Mouse (Mus musculus) megakaryocyte progenitor cell, adult 5-6 weeks (primary cell): ENCODE measurements around the gene Rffl. TPM values are rescaled to one million over a fixed set of nuclear protein-coding genes. Genes with fewer than 3 reads are reported as not detected.
A peak's percentile ranks its signal among the peaks of the same experiment; 100 is the strongest.

ENCODE experiments used
- ATAC-seq: replicated peaks from 2 replicates; pipeline ENCODE4 v1.8.0; 2016; ENCODE audit warnings: mild to moderate bottlenecking, moderate TSS enrichment, inconsistent platforms; ENCODE audit not compliant: poor library complexity
- total RNA-seq, 2 experiments: library from RNA; stranded (forward) in 1 of 2; stranded (reverse) in 1 of 2; fragments of 157-497, 149-512 nt in 1 of 2; fragments of 200-1000 nt in 1 of 2; gene quantifications; 2 replicates each; pipeline versions ENCODE4 v1.2.3 to v1.2.4; 2015 to 2017

Gene Rffl
- total RNA-seq, 2 experiments from 2014 or later, result 18.3 to 26.3 TPM

- no peak for ATAC-seq
Measured at GRCm38 (mm10) chr11:82875631-82876030, 4.6 kb upstream of the Rffl start.

DNA sequence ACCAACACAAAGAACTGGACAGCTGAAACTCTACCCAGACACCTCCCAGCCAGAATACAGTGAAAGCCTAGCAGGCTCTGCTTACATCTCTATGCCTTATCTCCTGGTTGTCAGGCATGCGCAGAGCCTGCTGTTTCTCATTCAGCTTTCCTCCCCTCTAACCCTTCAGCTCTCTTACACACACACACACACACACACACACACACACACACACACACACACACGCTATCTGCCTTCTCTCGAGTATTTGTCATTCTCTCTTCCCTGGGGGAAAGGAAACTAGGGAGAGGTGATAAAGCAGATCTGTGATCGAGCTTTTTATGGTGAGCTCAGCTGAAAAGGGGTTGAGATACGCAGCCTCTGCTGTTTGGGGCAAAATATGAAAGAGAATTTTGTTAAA is 3.9 kb upstream of the Rffl start:
- peak; percentile 36; the same call in 1 of the 2 replicates for ATAC-seq

DNA sequence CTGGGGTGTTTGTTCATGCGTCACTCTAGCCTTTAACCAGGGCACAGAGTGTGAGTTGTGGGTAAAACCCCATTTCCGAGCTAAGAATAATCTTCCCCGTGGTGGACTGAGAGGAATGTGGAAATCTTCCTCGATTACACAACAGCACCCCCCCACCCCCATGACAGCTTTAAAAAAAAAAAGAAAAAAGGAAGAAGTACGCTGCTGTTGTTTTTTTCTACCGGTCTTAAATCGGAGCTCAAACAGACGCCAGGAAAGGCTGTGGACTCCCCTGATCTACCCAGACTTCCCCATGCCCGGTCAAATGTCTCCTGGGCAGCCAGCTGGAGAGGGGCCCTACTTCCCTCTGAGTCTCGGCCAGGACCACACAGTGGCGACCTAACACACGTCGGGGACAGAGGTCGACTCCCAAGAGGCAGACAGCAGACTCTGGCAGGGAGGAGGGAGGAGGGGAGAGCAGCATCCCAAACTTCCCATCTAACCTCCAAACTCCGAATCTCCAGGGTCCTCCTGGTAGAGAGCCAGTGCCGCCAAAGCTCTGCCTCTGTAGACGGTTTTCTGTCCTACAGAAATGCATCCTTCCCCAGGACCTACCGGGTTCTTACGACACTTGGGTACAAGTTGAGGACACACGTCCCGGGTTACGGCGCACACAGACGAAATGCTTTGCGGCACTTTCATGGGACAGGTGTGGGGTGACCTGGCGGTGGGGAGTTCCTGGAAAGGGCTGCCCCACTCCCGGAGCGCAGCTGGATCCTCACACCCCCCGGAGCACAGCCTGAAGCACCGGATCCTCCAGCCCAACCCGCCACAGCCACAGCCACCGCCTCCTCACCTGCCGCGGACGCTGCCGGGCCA is 608 bp downstream of the Rffl start:
- ATAC-seq, result peak; percentile 67

GRCm38 (mm10) chr11:82869506-82870172 is 1.4 kb downstream of the Rffl start:
- no peak for ATAC-seq

DNA sequence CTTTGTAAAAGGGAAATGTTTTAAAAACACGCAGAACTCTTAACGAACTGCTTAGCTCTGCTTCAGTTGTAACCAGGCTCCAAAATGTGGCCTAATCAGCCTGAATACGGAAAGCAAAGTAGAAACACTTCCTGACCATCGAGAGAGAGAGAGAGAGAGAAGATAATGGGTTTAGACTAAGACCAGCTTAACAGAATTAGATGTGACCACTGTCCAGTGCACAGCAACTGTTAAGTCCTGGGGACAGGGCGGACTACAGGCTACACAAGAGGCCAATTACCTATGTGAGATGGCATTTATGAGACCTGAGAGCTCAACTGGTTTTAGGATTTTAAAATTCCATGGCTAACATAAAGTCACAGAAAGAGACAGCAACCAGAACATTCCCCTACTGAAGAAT is 3.1 kb downstream of the Rffl start:
- no peak for ATAC-seq

GRCm38 (mm10) chr11:82866850-82867564 is 4.0 kb downstream of the Rffl start:
- no peak for ATAC-seq

DNA sequence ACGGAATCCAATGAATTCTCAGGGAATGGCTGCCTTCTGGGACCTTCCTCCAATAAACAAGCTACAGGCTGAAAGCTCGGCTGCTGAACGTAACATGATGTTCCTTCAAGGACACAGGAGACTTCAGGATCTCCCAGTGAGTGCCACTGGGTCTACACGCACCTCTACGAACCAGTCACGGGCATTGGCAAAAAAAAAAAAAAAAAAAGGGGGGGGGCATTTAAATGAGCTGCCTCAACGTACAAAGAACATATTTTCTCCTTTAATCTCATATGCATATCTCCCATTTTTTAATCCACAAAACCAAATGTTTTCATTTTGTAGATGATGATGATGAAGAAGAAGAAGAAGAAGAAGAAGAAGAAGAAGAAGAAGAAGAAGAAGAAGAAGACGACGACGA is 5.1 kb downstream of the Rffl start:
- ATAC-seq, result no peak

- ATAC-seq, result peak; percentile 41
Measured at GRCm38 (mm10) chr11:82863488-82863931, 7.5 kb downstream of the Rffl start.

GRCm38 (mm10) chr11:82863059-82863458 is 8.0 kb downstream of the Rffl start:
- ATAC-seq, result no peak

- ATAC-seq, result no peak
Measured at GRCm38 (mm10) chr11:82862638-82863037, 8.4 kb downstream of the Rffl start.

DNA sequence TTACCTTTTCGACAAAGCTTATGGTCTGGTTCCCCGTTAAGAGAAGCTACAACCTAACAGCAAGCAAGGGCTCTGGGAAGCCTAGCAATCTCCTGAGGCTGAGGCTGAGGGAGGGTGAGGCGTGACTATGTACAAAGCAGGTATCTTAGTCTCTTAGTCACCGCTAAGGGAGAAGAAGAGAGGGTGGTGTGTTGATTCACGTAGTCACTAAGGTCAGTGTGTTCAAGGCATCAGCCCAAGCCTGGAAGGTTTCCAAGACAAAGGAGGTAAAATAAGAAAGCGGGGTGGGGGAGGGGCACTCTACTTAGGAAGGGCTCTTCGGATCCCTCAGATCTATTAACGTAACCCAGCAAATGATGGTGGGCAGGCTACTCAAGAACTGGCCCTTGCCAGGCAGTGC is 9.5 kb downstream of the Rffl start:
- ATAC-seq, result 0 out of 2 replicates have a peak, but pooled peaks have one; percentile 12

DNA sequence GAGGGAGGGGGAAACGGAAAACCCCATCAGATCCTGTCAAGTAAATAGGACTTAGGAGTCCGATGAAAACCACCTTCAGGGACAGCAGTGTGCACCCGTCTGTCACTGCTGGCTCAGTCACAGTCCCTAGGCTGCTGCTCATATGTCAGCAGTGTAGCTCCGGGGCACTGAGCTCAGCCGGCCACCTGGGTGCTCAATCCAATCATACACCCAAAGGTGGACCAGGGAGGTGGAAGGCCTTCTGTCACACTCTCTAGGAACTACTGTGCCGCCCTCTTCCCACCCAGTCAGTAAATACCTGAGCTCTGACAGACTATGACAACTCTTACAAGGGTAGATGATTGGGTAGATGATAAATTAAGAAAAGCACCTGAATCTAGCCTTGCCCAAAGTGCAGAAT is 10.3 kb downstream of the Rffl start:
- ATAC-seq, result no peak

DNA sequence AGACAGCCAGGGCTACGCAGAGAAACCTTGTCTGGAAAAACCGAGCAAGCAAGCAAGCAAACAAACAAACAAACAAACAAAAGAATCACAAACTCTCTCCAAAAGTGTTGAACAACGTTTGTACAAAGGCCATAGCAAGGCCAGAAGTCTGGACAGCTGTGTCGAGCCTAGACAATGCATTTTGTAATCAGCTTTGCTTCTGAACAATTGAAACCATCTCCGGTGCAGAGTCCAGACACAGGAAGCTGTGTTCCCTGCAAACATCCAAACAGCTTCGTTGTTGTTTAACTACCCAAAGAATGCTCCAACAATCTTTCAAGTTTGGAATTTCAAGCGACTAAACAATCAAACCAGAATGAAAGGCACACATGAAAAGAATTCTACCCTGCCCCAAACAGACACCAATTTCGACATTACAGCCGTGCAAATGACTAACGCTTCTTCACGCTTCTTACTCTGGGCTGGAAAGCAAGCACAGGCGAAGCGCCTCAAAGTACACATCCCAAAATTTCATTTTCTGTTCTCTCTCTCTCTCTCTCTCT is 13.6 kb downstream of the Rffl start:
- no peak for ATAC-seq

DNA sequence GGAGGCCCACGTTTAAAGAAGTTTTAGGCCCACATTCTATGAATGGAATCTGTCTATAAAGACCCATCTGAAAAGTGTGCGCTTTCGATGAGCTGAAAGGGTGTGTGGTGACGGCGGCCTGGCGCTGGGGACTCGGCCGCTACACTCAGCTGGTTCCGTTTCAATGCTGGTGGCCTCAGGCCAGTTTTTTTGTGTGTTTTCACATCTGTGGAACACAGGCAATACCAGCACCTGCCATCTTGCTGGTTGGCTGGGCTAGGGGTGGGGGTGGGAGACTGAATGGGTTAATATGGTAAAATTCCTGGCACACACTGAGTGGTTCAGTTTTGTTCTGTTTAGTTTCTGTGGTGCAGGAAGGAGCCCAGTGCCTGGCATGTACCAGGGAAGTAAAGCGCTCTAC is 15.0 kb downstream of the Rffl start:
- no peak for ATAC-seq

- peak; percentile 94 for ATAC-seq
Measured at GRCm38 (mm10) chr11:82855327-82855973, 15.6 kb downstream of the Rffl start.

- no peak for ATAC-seq
Measured at GRCm38 (mm10) chr11:82854111-82854510, 16.9 kb downstream of the Rffl start.

DNA sequence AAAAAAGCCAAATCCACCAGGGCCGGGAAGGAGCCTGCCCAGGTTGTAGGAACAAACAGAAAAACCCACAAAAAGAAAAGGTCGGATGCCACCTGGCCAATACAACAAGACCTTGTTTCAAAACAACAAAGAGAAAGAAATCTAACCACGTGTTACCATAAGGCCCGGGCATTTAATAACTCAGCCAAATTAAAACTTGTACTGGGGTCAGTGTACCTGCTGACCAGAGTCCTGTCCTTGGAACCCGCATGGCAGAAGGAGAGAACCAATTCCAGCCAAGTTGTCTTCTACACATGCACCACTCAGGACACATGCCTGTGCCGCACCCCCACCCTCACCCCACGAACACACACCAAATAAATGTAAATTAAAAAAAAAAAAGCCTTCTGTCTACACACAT is 18.1 kb downstream of the Rffl start:
- ATAC-seq, result no peak

DNA sequence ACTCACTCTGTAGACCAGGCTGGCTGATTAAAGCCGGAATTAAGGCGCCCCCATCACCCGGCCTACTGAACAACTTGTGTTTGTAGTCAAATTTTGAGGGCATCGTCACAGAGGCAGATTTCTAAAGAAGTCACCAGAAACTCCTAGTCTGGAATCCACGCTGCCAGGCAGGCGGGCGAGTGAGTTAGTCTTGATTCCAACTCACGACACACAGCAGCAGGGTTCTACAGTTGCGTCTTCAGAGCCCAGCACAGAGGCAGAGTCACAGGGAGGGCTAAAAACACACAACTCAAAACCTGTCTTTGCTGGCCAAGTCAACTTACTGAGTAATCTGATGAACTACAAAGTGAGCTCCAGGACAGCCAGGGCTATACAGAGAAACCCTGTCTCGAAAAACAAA is 18.5 kb downstream of the Rffl start:
- ATAC-seq, result no peak

- no peak for ATAC-seq
Measured at GRCm38 (mm10) chr11:82852115-82852514, 18.9 kb downstream of the Rffl start.

GRCm38 (mm10) chr11:82850259-82850658 is 20.8 kb downstream of the Rffl start:
- no peak for ATAC-seq

DNA sequence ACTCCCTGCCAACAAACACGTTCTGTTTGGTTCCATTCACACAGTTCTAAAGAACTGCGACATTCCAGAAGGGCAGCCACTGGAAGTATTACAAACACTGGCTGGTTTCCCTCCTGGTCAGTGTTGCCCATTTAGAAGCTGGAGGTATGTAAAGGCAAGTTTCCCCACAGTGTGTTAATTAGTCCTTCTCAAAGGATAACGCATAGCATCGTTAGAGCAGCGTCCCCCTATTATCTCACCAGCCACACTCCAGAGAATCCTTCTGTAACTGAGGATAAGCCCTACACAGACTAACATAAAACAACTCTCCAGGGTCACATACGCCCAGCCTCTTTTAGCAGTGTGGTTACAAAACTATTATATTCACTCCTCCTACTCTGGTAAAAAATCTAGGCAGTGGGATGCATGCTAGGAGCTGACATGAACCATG is 23.4 kb downstream of the Rffl start:
- peak; percentile 76 for ATAC-seq
